Mouse (Mus musculus): Measurements from ENCODE around the gene Timm10. TPM values are rescaled to one million over a fixed set of nuclear protein-coding genes. Genes with fewer than 3 reads are reported as not detected.

The Timm10 gene
- polyA plus RNA-seq (2014; fragmentation: Illumina TruSeq; extraction: RNeasy Lipid Tissue Mini Kit (QIAGEN cat#74804); ENCODE audit: low read depth, low replicate concordance): 27.3 TPM

GRCm38 (mm10) chr2:84826488-84827282, at the start of gene Timm10:
Timm10 (plus strand) TSS chr2:84826997.

GRCm38 (mm10) chr2:84798493-84798921, 28.3 kb upstream of the Timm10 start, which contains the start of gene Ube2l6:
Ube2l6 (plus strand) TSS chr2:84798828.

GRCm38 (mm10) chr2:84822552-84822951, 4.2 kb upstream of the Timm10 start, which contains the start of gene Smtnl1:
Smtnl1 (minus strand) TSS chr2:84822652.

GRCm38 (mm10) chr2:84838593-84838949, 11.8 kb downstream of the Timm10 start, which contains the start of gene Slc43a1:
Slc43a1 (plus strand) TSS chr2:84838850.

Other genes with a start within 250 kb of the Timm10 start
- 89.6 TPM for gene Ctnnd1, start 176.2 kb upstream of the Timm10 start, polyA plus RNA-seq (2014; fragmentation: Illumina TruSeq; extraction: RNeasy Lipid Tissue Mini Kit (QIAGEN cat#74804); ENCODE audit: low read depth, low replicate concordance)
- gene Btbd18, start 167.9 kb upstream of the Timm10 start, polyA plus RNA-seq (2014; fragmentation: Illumina TruSeq; extraction: RNeasy Lipid Tissue Mini Kit (QIAGEN cat#74804); ENCODE audit: low read depth, low replicate concordance): not detected
- gene Selenoh, start 156.2 kb upstream of the Timm10 start, polyA plus RNA-seq (2014; fragmentation: Illumina TruSeq; extraction: RNeasy Lipid Tissue Mini Kit (QIAGEN cat#74804); ENCODE audit: low read depth, low replicate concordance): 38.3 TPM
- gene Gm28635, start 149.0 kb upstream of the Timm10 start, polyA plus RNA-seq (2014; fragmentation: Illumina TruSeq; extraction: RNeasy Lipid Tissue Mini Kit (QIAGEN cat#74804); ENCODE audit: low read depth, low replicate concordance): not detected
- gene Med19, start 148.6 kb upstream of the Timm10 start, polyA plus RNA-seq (2014; fragmentation: Illumina TruSeq; extraction: RNeasy Lipid Tissue Mini Kit (QIAGEN cat#74804); ENCODE audit: low read depth, low replicate concordance): 27.6 TPM
- gene Tmx2, start 147.9 kb upstream of the Timm10 start, polyA plus RNA-seq (2014; fragmentation: Illumina TruSeq; extraction: RNeasy Lipid Tissue Mini Kit (QIAGEN cat#74804); ENCODE audit: low read depth, low replicate concordance): 86.7 TPM
- gene Zdhhc5, start 111.8 kb upstream of the Timm10 start, polyA plus RNA-seq (2014; fragmentation: Illumina TruSeq; extraction: RNeasy Lipid Tissue Mini Kit (QIAGEN cat#74804); ENCODE audit: low read depth, low replicate concordance): 52.8 TPM
- gene Clp1, start 99.6 kb upstream of the Timm10 start, polyA plus RNA-seq (2014; fragmentation: Illumina TruSeq; extraction: RNeasy Lipid Tissue Mini Kit (QIAGEN cat#74804); ENCODE audit: low read depth, low replicate concordance): 16.6 TPM
- gene Ypel4, start 92.9 kb upstream of the Timm10 start, polyA plus RNA-seq (2014; fragmentation: Illumina TruSeq; extraction: RNeasy Lipid Tissue Mini Kit (QIAGEN cat#74804); ENCODE audit: low read depth, low replicate concordance): 2.2 TPM
- gene Gm19426, start 83.3 kb upstream of the Timm10 start, polyA plus RNA-seq (2014; fragmentation: Illumina TruSeq; extraction: RNeasy Lipid Tissue Mini Kit (QIAGEN cat#74804); ENCODE audit: low read depth, low replicate concordance): 4.8 TPM
- gene Serping1, start 51.6 kb upstream of the Timm10 start, polyA plus RNA-seq (2014; fragmentation: Illumina TruSeq; extraction: RNeasy Lipid Tissue Mini Kit (QIAGEN cat#74804); ENCODE audit: low read depth, low replicate concordance): 379 TPM
- gene Ube2l6, start 28.2 kb upstream of the Timm10 start, polyA plus RNA-seq (2014; fragmentation: Illumina TruSeq; extraction: RNeasy Lipid Tissue Mini Kit (QIAGEN cat#74804); ENCODE audit: low read depth, low replicate concordance): 23.1 TPM
- 0.29 TPM for gene Smtnl1, start 4.3 kb upstream of the Timm10 start, polyA plus RNA-seq (2014; fragmentation: Illumina TruSeq; extraction: RNeasy Lipid Tissue Mini Kit (QIAGEN cat#74804); ENCODE audit: low read depth, low replicate concordance)
- gene Slc43a1, start 11.9 kb downstream of the Timm10 start, polyA plus RNA-seq (2014; fragmentation: Illumina TruSeq; extraction: RNeasy Lipid Tissue Mini Kit (QIAGEN cat#74804); ENCODE audit: low read depth, low replicate concordance): 23.5 TPM
- gene Rtn4rl2, start 59.7 kb downstream of the Timm10 start, polyA plus RNA-seq (2014; fragmentation: Illumina TruSeq; extraction: RNeasy Lipid Tissue Mini Kit (QIAGEN cat#74804); ENCODE audit: low read depth, low replicate concordance): 1.9 TPM
- 81.5 TPM for gene Slc43a3, start 109.6 kb downstream of the Timm10 start, polyA plus RNA-seq (2014; fragmentation: Illumina TruSeq; extraction: RNeasy Lipid Tissue Mini Kit (QIAGEN cat#74804); ENCODE audit: low read depth, low replicate concordance)
- not detected for gene Prg2, start 153.5 kb downstream of the Timm10 start, polyA plus RNA-seq (2014; fragmentation: Illumina TruSeq; extraction: RNeasy Lipid Tissue Mini Kit (QIAGEN cat#74804); ENCODE audit: low read depth, low replicate concordance)
- not detected for gene Prg3, start 161.2 kb downstream of the Timm10 start, polyA plus RNA-seq (2014; fragmentation: Illumina TruSeq; extraction: RNeasy Lipid Tissue Mini Kit (QIAGEN cat#74804); ENCODE audit: low read depth, low replicate concordance)
- 82.4 TPM for gene Ssrp1, start 210.2 kb downstream of the Timm10 start, polyA plus RNA-seq (2014; fragmentation: Illumina TruSeq; extraction: RNeasy Lipid Tissue Mini Kit (QIAGEN cat#74804); ENCODE audit: low read depth, low replicate concordance)
- gene P2rx3, start 210.5 kb downstream of the Timm10 start, polyA plus RNA-seq (2014; fragmentation: Illumina TruSeq; extraction: RNeasy Lipid Tissue Mini Kit (QIAGEN cat#74804); ENCODE audit: low read depth, low replicate concordance): 3.6 TPM
- 56.4 TPM for gene Tnks1bp1, start 221.0 kb downstream of the Timm10 start, polyA plus RNA-seq (2014; fragmentation: Illumina TruSeq; extraction: RNeasy Lipid Tissue Mini Kit (QIAGEN cat#74804); ENCODE audit: low read depth, low replicate concordance)

Data from adipose tissue, adult 10 weeks (tissue).